Mouse (Mus musculus): ENCODE measurements around the gene Tpcn1. TPM values are rescaled to one million over a fixed set of nuclear protein-coding genes. Genes with fewer than 3 reads are reported as not detected.

Tpcn1 gene
- 31.7 and 32.0 TPM in 2 replicates for polyA plus RNA-seq (2015; fragmentation: Nextera tagmentation; extraction: Ambion mirVana)

DNA sequence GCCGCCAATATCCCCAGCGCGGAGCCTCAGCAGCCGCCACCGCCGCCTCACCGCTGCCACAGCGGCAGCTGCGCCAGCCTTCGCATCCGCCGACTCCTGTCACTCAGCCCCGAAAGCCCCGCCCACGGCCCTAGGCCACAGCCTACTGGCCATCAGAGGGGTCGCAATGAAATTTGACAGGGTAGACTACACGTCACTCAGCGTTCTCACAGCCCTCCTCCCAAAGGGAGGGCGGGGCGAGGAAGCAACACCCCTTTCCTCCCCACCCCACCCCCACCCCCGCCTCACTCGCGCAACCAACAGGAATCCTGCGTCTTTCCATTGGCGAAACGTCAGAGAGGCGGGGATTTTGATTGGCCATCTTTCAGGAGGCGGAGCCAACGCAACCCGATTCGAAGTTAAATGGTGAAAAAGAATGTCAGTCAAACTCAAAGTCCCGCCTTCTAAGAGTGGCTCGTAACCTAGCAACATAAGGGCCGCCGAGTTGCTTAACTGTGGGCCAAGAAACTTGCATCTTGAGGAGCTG lies at the start of gene Tpcn1, which contains the start of gene Iqcd:
TSS of gene Tpcn1 (minus strand) at position 105 of the 526 bp plus-strand sequence.
TSS of gene Iqcd (plus strand) at position 448 of the 526 bp plus-strand sequence.

DNA sequence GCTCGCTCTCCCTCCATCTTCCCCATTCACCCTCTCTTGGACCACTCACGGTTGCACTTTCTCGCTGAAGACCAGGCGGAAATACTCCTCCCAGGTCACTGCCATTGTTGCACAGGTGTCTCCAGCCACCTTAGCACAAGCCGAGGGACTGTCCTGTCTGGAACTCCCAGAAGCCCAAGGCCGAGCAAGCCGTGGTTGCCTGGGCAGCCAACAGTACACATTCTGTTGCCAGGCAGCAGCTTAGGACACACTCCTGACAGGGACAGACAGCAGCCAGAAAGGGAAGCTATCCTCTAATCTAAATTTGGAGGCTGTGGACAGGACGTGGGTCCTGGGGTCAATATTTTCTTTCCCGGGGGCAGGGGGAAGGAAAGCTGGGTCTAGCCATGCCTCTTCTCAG lies 45.7 kb upstream of the Tpcn1 start, which contains the start of gene Cfap73:
TSS of gene Cfap73 (minus strand) at position 105 of the 400 bp plus-strand sequence.

DNA sequence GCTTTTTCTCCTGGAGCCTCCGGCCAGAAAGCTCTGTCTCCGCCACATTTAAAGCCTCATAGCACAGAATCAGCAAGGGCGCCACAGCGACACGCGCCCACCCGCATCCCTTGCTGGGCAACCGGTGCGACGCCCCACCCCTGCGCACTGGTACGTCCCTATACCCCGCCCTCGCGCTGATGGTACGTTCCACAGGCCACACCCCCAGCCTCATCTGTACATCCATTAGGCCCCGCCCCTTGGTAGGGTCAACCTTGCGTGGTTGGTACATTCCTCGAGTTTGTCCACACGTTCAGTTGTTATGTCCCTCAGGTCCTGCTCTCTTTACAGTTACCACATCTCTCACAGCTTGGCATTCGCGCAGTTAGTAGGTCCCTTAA lies 24.0 kb upstream of the Tpcn1 start, which contains the start of the genes Rita1 and Ddx54:
TSS of gene Rita1 (minus strand) at position 148 of the 380 bp plus-strand sequence.
TSS of gene Ddx54 (plus strand) at position 298 of the 380 bp plus-strand sequence.

DNA sequence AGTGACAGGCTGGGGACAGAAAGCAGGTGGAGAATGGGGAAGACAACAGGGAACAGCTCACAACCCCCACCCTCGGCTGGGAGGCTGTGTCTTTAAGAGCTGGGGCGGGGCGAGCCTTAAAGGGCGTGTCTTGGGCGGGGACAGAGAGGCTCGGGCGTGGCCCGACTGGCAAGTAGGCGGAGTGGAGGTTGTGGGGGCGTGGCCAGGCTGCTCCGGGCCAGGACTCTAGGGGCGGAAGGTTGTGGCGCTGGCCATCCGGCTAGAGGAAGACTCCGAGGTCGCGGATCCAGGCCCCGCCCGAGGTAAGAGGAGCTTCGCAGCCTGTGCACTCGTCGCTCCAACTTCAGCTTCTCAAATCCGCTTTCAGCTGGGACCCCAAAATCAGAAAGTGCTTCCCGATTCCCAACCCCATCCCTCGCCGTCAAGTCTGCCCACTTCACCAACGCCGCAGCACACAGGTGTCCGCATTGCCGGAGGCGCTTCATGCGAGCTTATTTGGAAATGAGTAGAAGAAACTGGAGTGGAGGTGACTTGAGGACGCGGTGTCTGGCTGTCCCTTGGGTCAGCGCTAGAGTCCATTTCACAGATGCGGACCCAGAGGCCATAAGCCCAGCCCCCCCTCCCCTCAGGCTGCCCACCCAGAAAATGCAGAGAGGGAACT lies 77.4 kb downstream of the Tpcn1 start, which contains the start of gene Slc8b1:
TSS of gene Slc8b1 (plus strand) at position 187 of the 661 bp plus-strand sequence.

DNA sequence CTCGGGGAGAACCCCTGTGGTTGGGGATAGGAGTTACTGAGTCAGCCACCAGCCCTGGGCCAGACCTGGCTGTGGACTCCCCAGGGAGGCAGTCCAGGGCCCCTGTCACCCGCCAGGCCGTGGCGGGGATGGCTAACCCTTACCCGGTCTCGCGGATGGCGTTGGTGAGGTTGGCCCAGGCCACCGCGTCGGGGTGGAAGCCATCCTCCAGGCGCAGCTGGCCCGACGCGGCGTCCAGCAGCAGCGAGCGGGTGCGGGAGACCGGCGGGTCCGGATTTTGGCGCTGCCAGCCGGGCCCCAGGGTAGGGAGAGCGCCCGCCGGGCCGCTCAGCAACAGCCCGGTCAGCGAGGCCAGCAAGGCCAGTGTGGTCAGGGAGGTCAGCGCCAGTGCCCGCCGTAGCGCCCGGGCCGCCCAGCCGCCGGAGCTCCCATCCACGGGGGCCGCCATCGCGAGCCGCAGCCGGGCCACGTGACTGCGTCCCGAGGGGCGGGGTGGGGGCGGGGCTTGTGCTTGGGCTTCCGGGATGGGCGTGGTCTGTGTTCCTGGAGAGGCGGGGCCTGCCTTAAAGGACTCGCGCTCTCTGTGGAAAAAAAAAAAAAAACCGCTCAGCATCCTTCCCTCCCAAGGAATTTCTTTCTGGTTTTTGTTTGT lies 85.2 kb downstream of the Tpcn1 start, which contains the start of gene Plbd2:
TSS of gene Plbd2 (minus strand) at position 482 of the 652 bp plus-strand sequence.

Other genes with a start within 250 kb of the Tpcn1 start
- not detected in 2 replicates for gene Lhx5, start 157.0 kb downstream of the Tpcn1 start, polyA plus RNA-seq (2015; fragmentation: Nextera tagmentation; extraction: Ambion mirVana)
- 17.5 and 19.9 TPM in 2 replicates for gene Sdsl, start 115.9 kb downstream of the Tpcn1 start, polyA plus RNA-seq (2015; fragmentation: Nextera tagmentation; extraction: Ambion mirVana)
- not detected in 2 replicates for gene Sds, start 112.1 kb downstream of the Tpcn1 start, polyA plus RNA-seq (2015; fragmentation: Nextera tagmentation; extraction: Ambion mirVana)
- 28.0 and 31.2 TPM in 2 replicates for gene Plbd2, start 85.0 kb downstream of the Tpcn1 start, polyA plus RNA-seq (2015; fragmentation: Nextera tagmentation; extraction: Ambion mirVana)
- gene Slc8b1, start 77.5 kb downstream of the Tpcn1 start, polyA plus RNA-seq (2015; fragmentation: Nextera tagmentation; extraction: Ambion mirVana) = 7.7 and 10.8 TPM in 2 replicates
- gene Iqcd, start 343 bp upstream of the Tpcn1 start, polyA plus RNA-seq (2015; fragmentation: Nextera tagmentation; extraction: Ambion mirVana) = 1.6 and 2.4 TPM in 2 replicates
- 5.8 and 6.9 TPM in 2 replicates for gene Rita1, start 23.9 kb upstream of the Tpcn1 start, polyA plus RNA-seq (2015; fragmentation: Nextera tagmentation; extraction: Ambion mirVana)
- 19.8 and 21.7 TPM in 2 replicates for gene Ddx54, start 24.1 kb upstream of the Tpcn1 start, polyA plus RNA-seq (2015; fragmentation: Nextera tagmentation; extraction: Ambion mirVana)
- gene Cfap73, start 45.6 kb upstream of the Tpcn1 start, polyA plus RNA-seq (2015; fragmentation: Nextera tagmentation; extraction: Ambion mirVana) = not detected in 2 replicates
- 0.11 and 0.61 TPM in 2 replicates for gene Rasal1, start 60.1 kb upstream of the Tpcn1 start, polyA plus RNA-seq (2015; fragmentation: Nextera tagmentation; extraction: Ambion mirVana)
- 0.40 and 0.51 TPM in 2 replicates for gene Dtx1, start 123.3 kb upstream of the Tpcn1 start, polyA plus RNA-seq (2015; fragmentation: Nextera tagmentation; extraction: Ambion mirVana)
- gene Oas2, start 161.2 kb upstream of the Tpcn1 start, polyA plus RNA-seq (2015; fragmentation: Nextera tagmentation; extraction: Ambion mirVana) = 1.9 and 3.9 TPM in 2 replicates
- 5.3 and 7.7 TPM in 2 replicates for gene Oas3, start 189.0 kb upstream of the Tpcn1 start, polyA plus RNA-seq (2015; fragmentation: Nextera tagmentation; extraction: Ambion mirVana)
- gene Oas1e, start 206.9 kb upstream of the Tpcn1 start, polyA plus RNA-seq (2015; fragmentation: Nextera tagmentation; extraction: Ambion mirVana) = 0.22 and 0.49 TPM in 2 replicates
- gene Oas1c, start 223.8 kb upstream of the Tpcn1 start, polyA plus RNA-seq (2015; fragmentation: Nextera tagmentation; extraction: Ambion mirVana) = 1.3 and 1.6 TPM in 2 replicates